Mouse (Mus musculus): ENCODE measurements around the gene Mpp5. TPM values are rescaled to one million over a fixed set of nuclear protein-coding genes. Genes with fewer than 3 reads are reported as not detected.
A peak's percentile ranks its signal among the peaks of the same experiment; 100 is the strongest.

Gene Mpp5
- polyA plus RNA-seq, 1 experiment from 2014 or later = 9.2 TPM

DNA sequence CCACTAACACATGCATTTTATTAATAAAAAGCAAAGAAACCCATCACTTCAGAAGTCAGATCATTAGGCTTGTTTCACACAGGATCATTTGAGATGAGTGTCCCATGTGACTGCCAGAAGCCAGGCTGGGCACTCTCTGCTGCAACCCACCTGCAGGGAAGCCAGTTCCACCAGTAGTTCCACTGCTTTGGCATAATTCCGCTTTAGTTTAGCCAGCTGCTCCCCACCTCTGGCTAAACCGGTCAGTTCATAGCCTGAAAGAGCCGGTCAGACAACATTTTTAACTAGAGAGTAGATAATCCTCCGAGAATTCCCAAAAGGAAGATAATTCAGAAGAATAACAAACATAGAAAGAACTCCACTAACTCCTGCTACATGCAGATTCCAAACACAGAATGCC, 99.5 kb downstream of the Mpp5 start:
- Histone ChIP-seq H3K9ac (no peak overlapping the region), H3K9me3 (replicated peaks) (no peaks in the 10 kb centered on the region), H3K4me1 (replicated peaks) (no peaks in the 10 kb centered on the region), H3K27ac (no peak overlapping the region), H3K4me3 (replicated peaks) (no peak overlapping the region), H3K27me3 (no peaks in the 10 kb centered on the region), H3K36me3 (peaks cover 41% of the 10 kb centered on the region), H3K4me2 (no peak overlapping the region)
- DNase-seq = no peak
- 86% methylated on average over 4 of the region's 4 CpGs for WGBS (ENCODE audit: insufficient replicate concordance)
- no peak for ATAC-seq (ENCODE audit: low read depth)

- H3K27me3 ChIP-seq = no peaks in the 10 kb centered on the region
- DNase-seq = no peak
- WGBS (ENCODE audit: insufficient replicate concordance) = under 1% methylated on average over 30 of the region's 30 CpGs
- H3K4me2 ChIP-seq = peak overlapping the region; percentile 85
- peaks cover 14% of the 10 kb centered on the region for H3K36me3 ChIP-seq
- no peak for ATAC-seq (ENCODE audit: low read depth)
- peaks cover 53% of the 10 kb centered on the region for H3K4me1 ChIP-seq (replicated peaks)
- no peaks in the 10 kb centered on the region for H3K9me3 ChIP-seq (replicated peaks)
- peak overlapping the region; percentile 90 for H3K9ac ChIP-seq
- H3K4me3 ChIP-seq (replicated peaks) = peak overlapping the region; percentile 86
- H3K27ac ChIP-seq = peak overlapping the region; percentile 91
These were observed 112.3 kb downstream of the Mpp5 start for GRCm38 (mm10) chr12:78860921-78861495.

GRCm38 (mm10) chr12:78861496-78862253, 113.0 kb downstream of the Mpp5 start, which contains the start of the genes Atp6v1d and Eif2s1:
Gene Atp6v1d, minus strand, starts transcription at chr12:78861638.
Gene Eif2s1, plus strand, starts transcription at chr12:78861819.
- peak within 1 kb of the TSS; percentile 85 for H3K4me2 ChIP-seq
- peak; percentile 98 for DNase-seq

GRCm38 (mm10) chr12:78862254-78862730, 113.6 kb downstream of the Mpp5 start:
- Histone ChIP-seq H3K36me3 (peaks cover 16% of the 10 kb centered on the region), H3K9me3 (replicated peaks) (no peaks in the 10 kb centered on the region), H3K4me3 (replicated peaks) (peak overlapping the region; percentile 86), H3K9ac (peak overlapping the region; percentile 90), H3K27me3 (no peaks in the 10 kb centered on the region), H3K27ac (peak overlapping the region; percentile 91), H3K4me2 (peak overlapping the region; percentile 85), H3K4me1 (replicated peaks) (peaks cover 53% of the 10 kb centered on the region)
- ATAC-seq (ENCODE audit: low read depth) = peak; percentile 25
- no peak for DNase-seq
- WGBS (ENCODE audit: insufficient replicate concordance) = 0% methylated on average over 22 of the region's 22 CpGs

More at GRCm38 (mm10) chr12:78861496-78862253, 113.0 kb downstream of the Mpp5 start, which contains the start of the genes Atp6v1d and Eif2s1:
- peak within 1 kb of the TSS; percentile 90 for H3K9ac ChIP-seq
- under 1% methylated on average over 55 of the region's 55 CpGs for WGBS (ENCODE audit: insufficient replicate concordance)
- peak; percentile 99 for ATAC-seq (ENCODE audit: low read depth)
- peaks cover 53% of the 10 kb centered on the region for H3K4me1 ChIP-seq (replicated peaks)
- peak within 1 kb of the TSS; percentile 86 for H3K4me3 ChIP-seq (replicated peaks)
- no peaks in the 10 kb centered on the region for H3K9me3 ChIP-seq (replicated peaks)
- peak within 1 kb of the TSS; percentile 91 for H3K27ac ChIP-seq
- H3K36me3 ChIP-seq = peaks cover 11% of the 10 kb centered on the region
- H3K27me3 ChIP-seq = no peaks in the 10 kb centered on the region

DNA sequence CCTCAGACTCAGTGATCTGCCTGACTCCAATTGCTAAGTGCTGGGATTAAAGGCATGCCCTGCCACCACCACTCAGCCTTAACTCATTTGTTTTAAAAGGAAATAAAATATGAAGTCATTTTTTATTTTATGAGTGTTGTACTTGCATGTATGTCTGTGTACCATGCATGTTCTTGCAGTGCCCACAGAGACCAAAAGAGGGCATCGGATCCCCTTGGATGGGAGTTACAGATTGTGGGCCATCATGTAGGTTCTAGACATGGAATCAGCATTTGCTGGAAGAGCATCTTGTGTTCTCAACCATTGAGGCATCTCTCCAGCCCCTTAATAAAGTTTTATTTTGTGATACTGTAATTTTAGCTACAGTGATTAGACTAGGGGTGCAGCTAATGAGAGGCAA, 116.7 kb downstream of the Mpp5 start:
- Histone ChIP-seq H3K27me3 (no peaks in the 10 kb centered on the region), H3K4me2 (peak overlapping the region; percentile 6; the same call in 1 of the 2 replicates), H3K9me3 (replicated peaks) (no peaks in the 10 kb centered on the region), H3K36me3 (peaks cover 46% of the 10 kb centered on the region), H3K4me3 (replicated peaks) (no peak overlapping the region), H3K9ac (no peak overlapping the region), H3K4me1 (replicated peaks) (peaks cover 30% of the 10 kb centered on the region), H3K27ac (no peak overlapping the region)
- DNase-seq = peak; percentile 53
- ATAC-seq (ENCODE audit: low read depth) = no peak
- 82% methylated on average over 1 of the region's 1 CpGs for WGBS (ENCODE audit: insufficient replicate concordance)

DNA sequence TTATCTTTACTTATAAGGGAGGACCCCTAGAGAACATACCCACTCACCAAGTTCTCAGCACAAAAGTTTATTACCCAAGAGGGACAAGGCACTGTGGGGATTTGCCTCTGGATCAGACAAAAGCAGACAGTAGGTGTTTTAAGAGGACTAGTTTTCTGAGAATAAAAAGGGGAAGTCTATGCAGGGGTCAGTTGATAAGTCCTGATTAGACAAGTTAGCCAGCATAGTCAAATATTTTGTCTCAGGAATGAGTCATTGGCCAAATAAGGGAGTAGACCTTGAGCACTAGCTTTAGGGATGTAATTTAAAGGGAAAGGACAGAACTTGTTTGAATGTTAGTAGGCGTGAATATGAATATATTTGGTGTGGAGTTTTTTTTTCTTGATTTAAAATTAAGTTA, 119.4 kb downstream of the Mpp5 start:
- WGBS (ENCODE audit: insufficient replicate concordance) = 69% methylated on average over 1 of the region's 1 CpGs

DNA sequence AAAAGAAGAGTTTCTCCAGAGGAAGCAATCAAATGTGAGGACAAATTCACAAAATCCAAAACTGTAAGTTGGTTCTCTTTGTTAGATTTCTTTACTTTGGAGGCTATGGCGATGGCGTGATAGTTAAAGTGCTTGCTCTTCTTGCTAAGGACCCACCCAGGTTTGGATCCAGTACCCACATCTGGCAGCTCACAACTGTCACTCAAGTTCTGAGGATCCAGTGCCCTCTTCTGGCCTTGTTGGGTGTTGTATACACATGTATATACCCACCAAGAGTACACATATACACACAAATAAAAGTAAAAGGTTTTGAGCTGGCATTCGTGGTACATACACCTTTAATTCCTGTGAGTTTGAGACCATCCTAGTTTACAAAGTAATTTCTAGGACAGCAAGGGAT, 125.9 kb downstream of the Mpp5 start:
- peaks cover 76% of the 10 kb centered on the region for H3K36me3 ChIP-seq
- H3K9me3 ChIP-seq (replicated peaks) = no peaks in the 10 kb centered on the region
- no peak overlapping the region for H3K9ac ChIP-seq
- H3K4me2 ChIP-seq = no peak overlapping the region
- WGBS (ENCODE audit: insufficient replicate concordance) = 93% methylated on average over 3 of the region's 3 CpGs
- no peak overlapping the region for H3K4me3 ChIP-seq (replicated peaks)
- no peaks in the 10 kb centered on the region for H3K27me3 ChIP-seq
- no peak overlapping the region for H3K27ac ChIP-seq
- DNase-seq (no peak), ATAC-seq (ENCODE audit: low read depth) (no peak)
- H3K4me1 ChIP-seq (replicated peaks) = no peaks in the 10 kb centered on the region

More for the DNA sequence above, 119.4 kb downstream of the Mpp5 start:
- ATAC-seq (ENCODE audit: low read depth) = no peak
- Histone ChIP-seq H3K9me3 (replicated peaks) (no peaks in the 10 kb centered on the region), H3K4me1 (replicated peaks) (peaks cover 21% of the 10 kb centered on the region), H3K27me3 (no peaks in the 10 kb centered on the region), H3K4me3 (replicated peaks) (no peak overlapping the region), H3K4me2 (no peak overlapping the region), H3K36me3 (peaks cover 60% of the 10 kb centered on the region), H3K9ac (no peak overlapping the region), H3K27ac (no peak overlapping the region)
- DNase-seq = no peak

GRCm38 (mm10) chr12:78890062-78890461, 141.4 kb downstream of the Mpp5 start:
- ATAC-seq (ENCODE audit: low read depth) (no peak), DNase-seq (no peak)

More at GRCm38 (mm10) chr12:78890062-78890461, 141.4 kb downstream of the Mpp5 start:
- Histone ChIP-seq H3K27ac (no peak overlapping the region), H3K27me3 (no peaks in the 10 kb centered on the region), H3K36me3 (peaks cover 97% of the 10 kb centered on the region), H3K4me2 (no peak overlapping the region), H3K9me3 (replicated peaks) (no peaks in the 10 kb centered on the region), H3K4me1 (replicated peaks) (0 out of 2 replicates have a peak, but pooled peaks cover 6% of the 10 kb centered on the region), H3K4me3 (replicated peaks) (no peak overlapping the region), H3K9ac (no peak overlapping the region)
- 58% methylated on average over 1 of the region's 1 CpGs for whole genome bisulfite sequencing (ENCODE audit: insufficient replicate concordance)

Other genes starting within 250 kb of the Mpp5 start
- not detected in 2 replicates for gene Fam71d, start 57.4 kb upstream of the Mpp5 start, polyA plus RNA-seq (2015; fragmentation: Nextera tagmentation; extraction: Ambion mirVana)
- 28.0 and 38.8 TPM in 2 replicates for gene Atp6v1d, start 112.7 kb downstream of the Mpp5 start, polyA plus RNA-seq (2015; fragmentation: Nextera tagmentation; extraction: Ambion mirVana)
- 238 and 279 TPM in 2 replicates for gene Eif2s1, start 112.9 kb downstream of the Mpp5 start, polyA plus RNA-seq (2015; fragmentation: Nextera tagmentation; extraction: Ambion mirVana)
- 52.5 and 54.4 TPM in 2 replicates for gene Plek2, start 158.1 kb downstream of the Mpp5 start, polyA plus RNA-seq (2015; fragmentation: Nextera tagmentation; extraction: Ambion mirVana)